Mouse (Mus musculus) T-cell, adult 2 months (primary cell): ENCODE data around the gene Olfr1352.
"Not testable (repeated sequence)": the region's sequence is repeated elsewhere in the genome, so short reads cannot be mapped to it uniquely, and the experiment has no call there.

Experiments
- DNase-seq: peaks from one replicate; pipeline ENCODE4 v3.0.0; 2022; ENCODE audit warnings: low spot score

The Olfr1352 gene

GRCm38 (mm10) chr10:78980750-78981149, at the start of gene Olfr1352:
Olfr1352 (plus strand) TSS chr10:78981050.
- DNase-seq: no peak

DNA sequence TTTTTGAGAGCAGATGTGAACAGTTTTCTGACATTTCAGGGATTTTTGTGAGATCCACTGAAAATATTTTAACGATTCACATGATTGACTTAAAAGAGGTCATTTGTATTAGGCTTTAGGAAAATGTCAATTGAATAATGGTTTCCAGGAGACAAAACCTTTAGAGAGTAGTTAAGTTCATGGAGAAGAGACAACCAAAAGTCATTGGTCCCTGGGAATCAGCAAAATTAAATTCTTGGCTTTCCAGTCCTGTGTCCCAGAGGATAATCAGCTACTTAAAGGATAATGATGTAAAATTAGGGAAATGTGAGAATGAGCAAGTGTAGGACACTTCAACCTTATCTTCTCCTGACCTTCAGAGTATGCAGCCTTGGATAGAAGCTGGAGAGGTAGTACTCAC, 30.5 kb upstream of the Olfr1352 start, which contains the start of gene Olfr8:
Olfr8 (plus strand) TSS at position 301 of the 400 bp plus-strand sequence.
- DNase-seq: not testable (repeated sequence)

DNA sequence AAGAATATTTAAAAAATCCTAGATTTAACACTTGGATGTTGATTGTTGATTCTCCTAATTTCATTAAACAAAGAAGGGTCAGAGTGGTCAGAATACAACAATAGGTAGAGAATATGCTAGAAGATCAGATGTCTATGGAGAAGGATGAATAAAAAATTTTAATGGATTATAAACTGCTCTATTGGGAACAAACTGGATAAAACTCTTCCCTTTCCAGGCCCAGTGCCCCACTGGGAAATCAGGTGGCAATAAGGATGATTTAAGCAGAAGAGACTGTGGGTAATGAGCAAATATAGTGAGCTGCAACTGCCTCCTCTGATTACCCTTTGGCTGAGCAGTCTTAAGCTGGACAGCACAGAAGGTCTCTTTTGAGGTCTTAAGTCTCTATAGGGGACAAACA, 17.8 kb upstream of the Olfr1352 start, which contains the start of gene Olfr1353:
Olfr1353 (plus strand) TSS at position 301 of the 400 bp plus-strand sequence.
- not testable (repeated sequence) for DNase-seq

DNA sequence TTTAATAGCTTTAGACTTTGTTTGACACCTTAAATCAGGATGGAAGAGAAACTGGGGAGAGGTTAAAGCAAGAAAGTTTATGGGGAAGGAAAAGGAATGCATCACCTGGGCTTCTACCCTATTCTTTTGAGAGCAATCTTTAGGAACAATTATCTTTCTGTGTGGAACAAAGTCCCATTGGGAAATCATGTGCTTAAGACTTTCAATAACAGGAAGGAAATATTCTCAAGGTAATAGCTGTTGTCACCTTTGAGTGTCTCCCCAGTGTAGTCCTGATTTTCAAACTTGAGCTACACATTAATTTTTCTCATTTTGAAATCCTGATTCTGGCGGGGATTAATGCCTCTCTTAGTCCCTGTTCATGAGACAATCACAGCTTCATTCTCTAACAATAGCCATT, 31.3 kb downstream of the Olfr1352 start, which contains the start of gene Olfr1351:
Olfr1351 (plus strand) TSS at position 301 of the 400 bp plus-strand sequence.
- no peak for DNase-seq

DNA sequence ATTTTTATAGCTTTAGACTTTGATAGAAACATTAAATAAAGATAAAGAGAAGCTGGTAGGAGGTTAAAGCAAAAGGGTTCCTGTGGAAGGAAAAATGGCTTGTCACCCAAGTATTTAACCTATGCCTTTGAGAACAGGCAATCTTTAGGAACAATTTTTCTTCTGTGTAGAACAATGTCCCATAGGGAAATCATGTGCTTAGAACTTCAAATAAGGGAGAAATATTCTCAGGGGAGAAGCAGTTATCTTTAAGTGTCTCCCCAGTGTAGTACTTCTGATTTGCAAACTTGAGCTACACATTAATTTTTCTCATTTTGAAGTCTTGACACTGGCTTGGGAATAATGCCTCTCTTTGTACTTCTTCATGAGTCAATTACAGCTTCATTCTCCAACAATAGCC, 47.6 kb downstream of the Olfr1352 start, which contains the start of gene Olfr57:
Olfr57 (plus strand) TSS at position 301 of the 400 bp plus-strand sequence.
- DNase-seq: no peak
